Mouse (Mus musculus): ENCODE data around the gene Rab31.

DNA sequence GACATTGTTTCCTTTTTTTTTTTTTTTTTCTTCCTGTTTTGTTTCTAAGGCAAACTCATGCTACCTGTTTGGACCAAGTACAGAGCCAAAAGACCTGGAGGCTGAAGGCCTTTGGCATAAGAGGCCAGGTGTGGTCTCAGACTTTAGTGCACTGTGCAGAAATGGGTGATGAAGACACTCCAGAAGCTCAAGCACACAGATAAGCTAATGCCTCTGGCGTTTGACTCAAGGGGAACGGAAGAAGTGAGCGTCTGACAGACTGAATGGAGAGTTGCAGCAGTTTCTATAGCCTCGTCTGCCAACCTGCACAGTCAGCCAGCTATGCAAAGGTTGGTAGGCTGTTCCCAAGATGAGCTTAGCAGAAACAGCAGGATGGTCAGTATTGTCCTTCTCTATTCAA, 116.9 kb downstream of the Rab31 start:
- TF ChIP-seq POLR2A (IDR thresholded peaks at IDR 0.05; ENCODE audit: insufficient read length, low read depth) (no peak), MAX (IDR thresholded peaks at IDR 0.05; ENCODE audit: low read depth) (no peak), USF1 (IDR thresholded peaks at IDR 0.05; ENCODE audit: low read depth) (no peak), CEBPB (IDR thresholded peaks at IDR 0.05; ENCODE audit: insufficient read depth, poor library complexity, severe bottlenecking) (no peak), MYOD1 (IDR thresholded peaks at IDR 0.05; ENCODE audit: control insufficient read depth in 1 of 3, insufficient read length in 2 of 3, low read depth in 2 of 3) (no peak)

All from myocyte (in vitro differentiated cells).